Mouse (Mus musculus) layer of hippocampus, adult 11-12 months (tissue): Measurements from ENCODE around the gene Cep128.
A peak's percentile ranks its signal among the peaks of the same experiment; 100 is the strongest.

Experiments used
- DNase-seq: peaks from one replicate; pipeline ENCODE4 v3.0.0; 2022; ENCODE audit warnings: low spot score

Gene Cep128

DNA sequence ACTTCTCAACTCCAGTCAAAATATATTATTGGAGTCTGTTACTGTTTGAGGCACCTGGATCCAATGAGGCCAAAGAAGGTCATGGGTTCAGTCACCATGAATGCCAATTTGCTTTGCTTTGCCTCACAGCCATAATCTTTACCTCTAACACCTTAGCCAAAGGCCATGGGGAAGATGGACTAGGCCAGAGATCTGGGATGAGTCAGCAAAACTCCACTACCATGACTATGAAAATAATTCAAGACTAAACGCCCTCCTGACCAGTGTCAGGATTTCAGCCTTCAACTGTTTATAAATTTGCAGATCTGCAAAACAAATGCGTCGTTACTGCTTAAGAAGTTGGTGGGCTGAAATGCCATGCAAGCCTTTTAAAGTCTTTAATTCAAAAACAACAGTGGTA, 76.5 kb downstream of the Cep128 start:
- DNase-seq, result no peak

DNA sequence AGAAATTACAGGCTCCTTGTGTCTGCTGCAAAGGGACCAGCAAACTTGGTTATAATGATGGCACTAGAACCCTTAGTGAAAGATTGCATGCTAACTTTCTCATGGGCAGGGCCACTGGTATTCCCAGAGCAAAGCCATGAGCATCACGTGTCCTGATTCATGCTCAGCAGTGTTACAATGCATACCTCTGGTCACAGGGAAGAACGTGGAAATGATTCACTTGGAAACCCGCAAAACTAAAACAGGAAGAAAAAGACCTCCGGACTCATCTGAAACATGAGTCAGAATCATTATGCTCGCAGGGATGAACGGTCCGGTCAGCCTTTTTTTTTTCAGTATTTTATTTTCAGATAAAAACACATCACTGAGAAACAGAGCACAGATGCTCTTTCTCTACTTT, 78.4 kb downstream of the Cep128 start:
- DNase-seq, result no peak

DNA sequence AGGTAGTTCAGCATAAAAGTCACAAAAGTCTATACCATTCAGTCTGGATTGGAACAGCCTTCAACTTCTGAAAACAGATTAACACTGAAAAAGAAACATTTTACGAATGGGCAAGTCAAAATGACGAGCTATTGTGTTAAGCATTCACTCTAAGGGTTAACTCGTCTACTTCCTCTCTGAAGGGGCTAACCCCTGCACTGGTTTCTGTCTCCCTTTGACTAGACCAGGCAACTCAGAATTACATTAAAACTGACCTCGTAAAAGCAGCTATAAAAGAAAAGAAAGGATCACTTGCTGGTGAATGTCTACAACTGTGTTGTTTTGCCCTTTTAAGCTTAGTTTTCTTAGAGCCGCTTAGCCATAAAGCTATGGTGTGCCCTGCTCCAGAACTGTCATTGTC, 79.2 kb downstream of the Cep128 start:
- no peak for DNase-seq

GRCm38 (mm10) chr12:91298700-91299099, 85.5 kb downstream of the Cep128 start:
- DNase-seq, result no peak

DNA sequence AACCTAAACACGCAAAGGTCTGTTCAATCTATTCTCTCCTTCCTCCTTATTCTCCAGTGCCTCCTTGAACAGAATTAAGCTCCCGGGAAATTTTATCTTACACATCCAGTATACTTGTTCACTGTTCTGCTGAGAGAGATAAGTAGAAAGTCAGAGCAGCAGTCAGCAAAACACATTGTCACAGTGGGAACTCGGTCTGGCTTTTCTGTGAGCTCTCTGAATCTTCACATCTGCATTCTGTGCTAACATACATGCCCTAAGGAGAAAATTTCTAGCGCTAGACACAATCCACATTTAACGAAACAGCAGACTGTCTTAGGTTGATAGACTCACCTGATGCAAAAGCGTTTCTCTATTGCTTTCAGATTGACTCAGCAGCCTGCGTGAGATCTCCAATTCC, 88.3 kb downstream of the Cep128 start:
- DNase-seq, result no peak

DNA sequence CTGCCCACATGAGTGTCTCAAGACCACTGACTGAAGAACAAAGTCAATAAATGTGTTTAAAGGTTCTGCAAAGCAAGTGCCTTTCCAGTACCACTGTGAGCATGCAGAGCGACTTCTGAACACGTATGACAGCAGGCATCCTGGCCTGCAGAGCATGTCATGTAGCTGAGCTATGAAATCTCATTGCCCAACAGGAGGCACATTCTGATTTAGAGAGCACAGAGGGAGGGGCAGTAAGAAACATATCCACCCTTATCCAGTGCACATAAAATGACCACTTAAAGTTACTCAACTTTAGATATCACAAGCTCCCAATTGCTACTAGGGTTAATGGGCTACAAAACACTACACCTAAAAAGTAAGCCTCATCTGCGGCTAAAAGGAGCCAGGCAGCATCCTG, 88.8 kb downstream of the Cep128 start:
- no peak for DNase-seq

DNA sequence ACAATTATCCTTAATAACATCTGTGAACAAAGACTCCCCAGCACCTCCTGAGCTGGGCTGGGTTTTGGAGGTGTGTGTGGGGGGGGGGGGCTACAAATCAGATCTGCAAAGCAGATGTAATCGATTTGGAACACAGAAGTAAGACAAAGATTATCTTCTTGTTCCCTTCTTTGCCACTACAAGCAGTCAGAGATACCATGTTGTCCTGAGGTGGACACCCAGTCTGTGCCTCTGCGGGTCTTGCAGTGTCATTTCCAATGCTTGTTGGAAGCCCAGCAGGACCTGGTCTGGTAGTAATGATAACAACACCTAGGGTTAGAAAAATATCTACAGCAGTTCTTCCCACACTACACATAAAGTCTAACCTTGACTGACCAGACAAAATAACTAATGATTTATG, 110.3 kb downstream of the Cep128 start:
- no peak for DNase-seq

GRCm38 (mm10) chr12:91269634-91270033, 114.6 kb downstream of the Cep128 start:
- DNase-seq, result no peak

DNA sequence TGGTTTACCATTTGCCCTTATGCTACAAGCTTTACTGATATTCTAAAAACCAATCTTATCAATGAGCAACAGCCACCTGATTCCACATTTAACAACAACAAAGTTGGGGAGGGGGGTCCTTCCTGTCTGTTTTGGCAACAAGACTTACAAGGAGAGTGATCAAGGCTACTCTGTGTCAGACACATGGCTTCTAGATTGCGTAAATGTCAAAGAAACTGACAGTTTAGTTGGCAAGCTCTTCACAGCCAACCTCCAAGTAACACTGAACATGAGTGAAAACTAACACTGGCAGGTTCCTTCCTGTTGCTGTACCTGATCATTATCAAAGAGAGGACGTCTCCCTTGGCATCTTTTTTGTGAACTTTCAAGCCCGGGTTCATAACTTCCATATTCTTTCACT, 115.2 kb downstream of the Cep128 start:
- DNase-seq, result no peak

DNA sequence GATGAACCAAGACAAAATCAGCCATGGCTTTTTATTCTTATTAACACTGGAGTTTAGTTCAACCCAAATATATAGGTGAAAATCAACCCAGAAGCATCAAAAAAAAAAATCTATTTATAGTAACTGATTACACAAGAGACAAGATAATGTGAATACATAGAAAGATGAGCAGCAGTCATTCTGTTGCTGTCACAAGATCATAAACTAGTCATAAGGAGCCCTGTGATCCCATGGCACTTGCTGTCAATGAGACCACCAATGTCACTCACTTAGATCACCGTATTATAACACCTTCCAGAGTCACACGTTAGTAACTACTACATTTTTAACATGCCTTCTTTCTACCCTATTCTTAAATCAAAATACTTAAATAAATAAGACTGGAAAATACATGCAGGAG, 118.2 kb downstream of the Cep128 start:
- DNase-seq, result no peak

DNA sequence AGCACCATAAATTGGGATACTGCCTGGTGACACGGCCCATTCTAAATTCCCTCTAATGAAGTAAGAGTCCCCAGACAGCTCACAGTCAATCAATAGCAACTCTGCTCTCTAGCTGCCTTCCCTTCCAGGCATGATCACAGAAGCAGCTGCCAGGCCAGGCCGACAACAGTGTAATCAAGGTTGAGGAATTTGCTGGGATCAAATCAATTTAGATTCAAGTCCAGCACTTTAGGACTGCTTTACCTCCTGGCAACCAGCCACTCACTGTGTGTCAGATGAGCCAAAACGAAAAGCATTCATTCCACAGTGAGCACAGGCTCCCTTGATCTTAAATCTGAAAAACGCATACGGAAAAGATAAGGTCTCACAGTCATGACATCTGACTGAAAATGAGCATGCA, 118.7 kb downstream of the Cep128 start:
- DNase-seq, result no peak

GRCm38 (mm10) chr12:91264828-91265355, 119.3 kb downstream of the Cep128 start:
- DNase-seq, result no peak

DNA sequence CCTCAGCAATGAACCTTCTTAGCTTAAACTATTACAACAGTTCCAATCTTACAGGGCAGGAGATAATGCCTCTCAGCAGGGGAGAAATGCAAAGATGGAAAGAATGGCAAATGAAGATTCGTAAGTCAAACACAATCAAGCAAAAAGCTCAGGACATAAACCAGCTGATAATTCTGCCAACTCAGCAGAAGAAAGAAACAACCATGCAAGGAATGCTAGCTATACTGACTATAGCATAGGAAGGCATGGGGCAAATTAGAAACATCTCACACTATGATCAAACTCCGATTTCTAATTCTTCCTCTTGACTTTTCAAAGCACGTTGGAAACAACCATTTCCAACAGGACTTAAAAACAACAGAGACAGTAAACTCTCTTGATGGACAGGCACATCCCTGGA, 120.5 kb downstream of the Cep128 start:
- DNase-seq, result no peak

DNA sequence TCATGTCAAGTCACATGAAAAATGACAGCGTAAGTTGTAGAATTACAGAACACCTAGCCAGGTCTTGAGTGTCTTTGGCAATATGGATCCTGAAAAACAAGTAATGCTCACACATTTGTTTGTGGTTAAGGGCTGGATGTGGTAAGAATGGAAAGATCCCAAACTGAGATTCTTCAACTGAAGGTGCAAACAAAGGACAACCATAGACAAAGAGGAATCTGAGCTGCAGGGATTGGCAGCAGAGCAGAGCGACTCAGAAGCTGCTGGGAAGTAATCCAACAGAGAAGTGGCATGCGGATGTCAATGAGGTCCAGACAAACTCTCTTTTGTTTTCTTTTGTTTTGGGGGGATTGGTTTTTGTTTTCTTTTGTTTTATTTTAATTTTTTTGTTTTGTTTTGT, 121.4 kb downstream of the Cep128 start:
- no peak for DNase-seq

DNA sequence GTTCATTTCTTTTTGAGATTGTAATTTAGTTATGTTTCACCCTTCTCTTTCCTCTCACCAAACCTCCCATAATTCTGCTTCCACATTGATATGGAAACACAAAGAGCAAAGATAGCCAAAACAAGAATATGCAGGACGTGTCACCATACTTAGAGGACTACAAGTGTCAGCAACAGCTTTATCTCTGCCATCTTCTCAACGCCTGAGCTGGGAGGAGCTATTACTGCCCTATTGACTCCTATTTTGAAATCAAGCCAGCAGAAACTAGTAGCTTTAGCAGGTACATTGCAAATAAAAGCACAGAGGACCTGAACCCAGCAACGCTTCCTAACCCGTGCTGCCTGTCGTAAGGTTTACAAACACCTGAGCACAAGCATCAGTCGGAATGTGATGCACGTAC, 127.9 kb downstream of the Cep128 start:
- no peak for DNase-seq

- no peak for DNase-seq
These were observed 129.4 kb downstream of the Cep128 start for GRCm38 (mm10) chr12:91254831-91255230.

- DNase-seq, result no peak
These were observed 163.6 kb downstream of the Cep128 start for GRCm38 (mm10) chr12:91220609-91221008.

GRCm38 (mm10) chr12:91205550-91205949, 178.7 kb downstream of the Cep128 start:
- DNase-seq, result no peak

- DNase-seq, result peak; percentile 8
These were observed 179.9 kb downstream of the Cep128 start for GRCm38 (mm10) chr12:91204330-91204729.

DNA sequence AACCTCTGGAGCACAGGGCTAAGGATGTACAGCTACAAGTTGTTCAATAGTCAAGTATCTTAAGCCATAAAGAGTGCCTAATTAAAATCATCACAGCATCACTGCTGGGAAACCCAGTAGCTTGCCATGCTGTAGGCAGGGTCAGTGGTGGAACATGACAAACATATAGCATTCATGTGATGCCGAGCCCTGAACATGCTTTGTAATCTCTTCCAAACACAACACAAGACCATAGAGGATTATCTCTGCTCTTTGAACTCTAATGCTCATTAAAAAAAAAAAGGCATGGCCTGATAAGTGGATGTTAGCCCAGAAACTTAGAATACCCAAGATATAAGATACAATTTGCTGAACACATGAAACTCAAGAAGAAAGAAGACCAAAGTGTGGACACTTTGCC, 181.7 kb downstream of the Cep128 start:
- DNase-seq, result no peak

DNA sequence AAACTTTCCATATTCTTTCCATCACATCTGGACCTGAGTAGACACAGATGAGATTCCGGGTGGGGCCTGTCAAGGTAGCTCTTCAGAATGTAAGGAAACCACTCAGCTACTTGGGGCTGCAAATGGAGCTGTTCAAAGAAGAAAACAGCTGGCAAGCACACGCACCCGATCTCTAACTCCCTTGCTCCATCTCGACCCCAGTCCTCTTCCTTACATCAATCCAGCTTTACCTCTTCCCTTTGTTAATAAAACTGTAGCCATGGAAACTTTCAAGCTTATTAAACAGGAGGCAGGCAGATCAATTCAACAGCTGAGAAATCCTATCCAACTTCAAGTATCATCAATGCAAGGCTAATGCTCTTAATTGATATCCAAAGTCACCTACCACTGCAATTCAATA, 195.1 kb downstream of the Cep128 start:
- DNase-seq, result no peak

- no peak for DNase-seq
These were observed 198.6 kb downstream of the Cep128 start for GRCm38 (mm10) chr12:91185564-91185963.

- DNase-seq, result no peak
These were observed 199.6 kb downstream of the Cep128 start for GRCm38 (mm10) chr12:91184616-91185015.

DNA sequence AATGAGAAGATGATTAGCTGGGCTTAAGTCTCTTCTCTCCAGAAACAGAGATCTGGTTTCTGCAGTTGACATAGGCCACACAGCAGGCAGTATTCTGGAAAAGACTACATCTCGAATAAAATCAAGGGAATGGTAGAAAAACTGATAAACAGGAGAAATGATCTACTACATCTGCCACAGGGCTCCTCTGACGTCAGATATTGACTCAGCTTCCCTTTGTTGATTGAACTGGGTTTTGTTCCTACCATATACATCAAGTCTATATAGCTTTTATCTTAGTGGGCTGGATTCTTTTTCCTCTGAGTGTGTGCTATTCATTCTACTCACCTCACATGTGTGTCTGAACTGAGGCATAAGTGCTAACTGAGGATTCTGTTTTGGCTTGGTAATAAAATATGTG, 200.3 kb downstream of the Cep128 start:
- DNase-seq, result no peak

GRCm38 (mm10) chr12:91183304-91183855, 200.8 kb downstream of the Cep128 start:
- no peak for DNase-seq
